Mouse (Mus musculus) thymus, postnatal 14 days (tissue): ENCODE data around the gene Tmem140.
A peak's percentile ranks its signal among the peaks of the same experiment; 100 is the strongest.

ENCODE experiments used
- DNase-seq: peaks from one replicate; pipeline ENCODE4 v3.0.0; 2021

Tmem140 gene

DNA sequence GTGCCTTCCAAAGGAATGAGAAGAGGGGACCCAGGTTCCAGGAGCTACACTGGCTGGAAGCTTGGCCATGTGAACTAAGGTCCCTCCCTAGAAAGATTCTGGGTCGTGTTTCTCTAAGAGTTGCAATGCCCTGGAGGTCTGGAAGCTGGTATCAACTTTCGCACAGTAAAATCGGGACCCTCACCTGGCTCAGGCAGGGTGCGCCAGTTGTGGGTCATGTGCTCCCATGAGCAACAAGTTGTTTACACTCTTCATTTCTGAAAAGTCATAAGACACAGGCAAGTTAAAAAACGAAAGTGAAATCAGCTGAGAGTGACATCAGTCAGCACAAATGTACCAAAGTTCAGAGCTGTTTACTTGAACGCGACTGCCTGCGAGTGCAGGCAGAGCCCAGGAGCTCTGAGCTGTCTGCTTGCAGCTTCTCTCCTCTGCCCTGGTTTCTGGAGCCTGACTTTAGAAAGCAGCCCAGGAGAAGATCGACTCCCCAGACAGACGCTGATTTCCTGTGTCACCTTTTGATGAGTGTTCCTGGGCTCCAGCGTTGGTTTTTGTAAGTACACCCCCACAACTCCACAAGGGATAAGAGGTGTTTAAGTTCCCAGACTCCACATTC, at the start of gene Tmem140:
Tmem140 (plus strand) TSS at position 356 of the 613 bp plus-strand sequence.
- DNase-seq: peak; percentile 69

DNA sequence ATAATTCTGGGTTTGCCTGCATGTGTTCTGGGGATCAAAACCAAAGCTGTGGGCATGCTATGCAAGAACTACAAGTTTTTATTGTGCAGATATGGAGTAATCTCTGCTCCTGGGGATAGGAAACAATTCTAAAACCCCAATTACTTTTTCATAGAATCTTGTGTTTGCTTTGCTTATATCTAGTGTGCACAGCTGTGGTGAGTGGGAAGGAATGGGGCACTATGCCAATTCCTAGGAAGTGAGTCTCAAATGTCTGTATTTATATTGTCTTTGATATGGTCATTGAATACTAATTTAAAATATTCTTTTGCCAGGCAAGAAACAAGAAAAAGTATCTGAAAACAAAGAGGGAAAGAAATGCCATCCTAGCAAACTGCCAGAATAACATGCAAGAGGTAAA, 38.5 kb upstream of the Tmem140 start:
- no peak for DNase-seq

DNA sequence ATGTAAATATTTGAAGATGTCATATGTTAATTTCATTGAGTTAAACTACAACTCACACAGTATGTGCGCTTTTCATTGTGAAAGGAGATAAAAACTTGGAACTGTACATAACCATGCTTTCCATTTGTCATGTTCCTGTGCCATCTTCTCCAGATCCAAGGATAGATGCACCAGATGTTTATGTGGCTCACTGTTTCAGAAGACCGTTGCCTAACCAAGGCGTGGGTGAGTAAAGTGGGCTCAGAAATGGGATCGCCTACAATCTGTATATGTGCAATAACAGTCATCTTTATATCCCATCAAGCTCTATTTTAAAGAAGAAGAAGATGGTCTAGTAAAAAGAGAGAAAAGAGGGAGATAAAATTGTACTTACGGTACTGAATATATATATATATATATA, 30.6 kb upstream of the Tmem140 start:
- no peak for DNase-seq

DNA sequence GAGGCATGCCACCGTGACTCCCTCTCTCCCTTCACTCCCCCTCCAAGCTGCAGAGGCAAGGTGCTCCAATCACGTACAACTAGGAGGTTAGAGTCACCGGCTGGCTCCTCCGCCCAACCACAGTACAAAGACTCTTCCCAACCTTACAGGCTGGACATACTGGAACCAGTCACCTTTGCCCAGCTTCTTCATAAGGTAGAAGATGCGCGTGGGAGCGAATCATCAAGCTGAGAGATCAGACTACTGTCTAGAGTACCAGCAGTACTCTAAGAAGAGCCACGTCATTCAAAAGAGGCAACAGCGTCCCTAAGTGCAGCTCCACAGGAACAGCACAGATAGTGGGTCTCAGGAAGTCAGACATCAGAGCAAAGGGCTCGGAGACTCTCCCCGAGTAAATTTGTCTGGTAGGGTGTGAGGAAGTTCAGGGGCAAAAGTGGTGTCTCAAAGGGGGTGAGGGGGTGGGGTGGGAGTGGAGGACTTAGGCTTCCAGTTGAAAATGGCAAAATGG, 1.3 kb upstream of the Tmem140 start:
- DNase-seq: peak; percentile 49

DNA sequence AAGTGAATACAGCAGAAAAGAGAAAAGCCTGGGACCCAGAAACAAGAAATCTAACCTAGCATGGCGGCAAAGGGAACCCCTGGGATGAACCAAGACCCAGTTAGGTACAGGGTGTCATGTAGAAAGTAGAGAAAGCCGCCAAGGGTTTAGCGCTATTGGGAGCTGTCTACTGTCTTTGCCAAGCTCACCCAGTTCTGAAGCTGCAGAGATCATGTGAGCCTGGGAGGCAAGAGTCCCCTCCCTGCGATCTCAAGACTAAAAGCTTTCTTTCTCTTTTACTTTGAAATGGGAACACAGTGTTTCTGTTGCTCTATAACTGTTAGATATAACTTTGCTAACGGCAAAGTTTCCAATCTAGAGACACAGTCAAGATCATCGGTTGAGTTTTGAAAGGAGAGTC, 565 bp upstream of the Tmem140 start:
- DNase-seq: peak; percentile 70

DNA sequence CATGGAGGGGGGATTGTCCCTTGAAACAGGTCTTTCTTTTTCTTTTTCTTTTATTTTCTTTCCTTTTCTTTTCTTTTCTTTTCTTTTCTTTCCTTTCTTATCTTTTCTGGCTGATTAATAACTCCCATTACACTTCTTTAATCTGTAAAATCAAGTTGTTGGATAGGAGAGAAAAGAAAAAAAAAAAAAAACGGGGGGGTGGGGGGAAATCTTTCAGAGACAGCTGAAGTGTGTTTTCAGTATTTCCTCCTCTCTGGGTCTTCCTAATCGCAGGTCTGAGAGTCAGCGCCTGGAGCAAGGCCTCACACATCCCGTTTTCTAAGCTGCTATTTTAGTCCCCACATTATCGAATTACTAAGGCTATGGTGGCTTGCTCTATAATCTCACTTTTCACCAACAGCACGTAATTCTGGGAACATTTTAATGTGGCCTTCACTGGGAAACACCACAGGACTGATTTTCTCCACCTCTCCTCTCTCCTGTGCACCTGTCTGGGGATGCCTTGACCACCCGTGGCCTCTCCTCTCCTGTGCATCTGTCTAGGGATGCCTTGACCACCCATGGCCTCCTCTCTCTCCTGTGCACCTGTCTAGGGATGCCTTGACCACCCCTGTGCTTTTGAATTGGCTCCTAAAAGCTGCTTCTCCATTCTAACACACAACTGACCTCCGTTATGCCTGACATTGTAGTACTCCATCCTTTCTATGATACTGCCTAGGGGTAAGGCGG, 1.0 kb downstream of the Tmem140 start:
- no peak for DNase-seq

DNA sequence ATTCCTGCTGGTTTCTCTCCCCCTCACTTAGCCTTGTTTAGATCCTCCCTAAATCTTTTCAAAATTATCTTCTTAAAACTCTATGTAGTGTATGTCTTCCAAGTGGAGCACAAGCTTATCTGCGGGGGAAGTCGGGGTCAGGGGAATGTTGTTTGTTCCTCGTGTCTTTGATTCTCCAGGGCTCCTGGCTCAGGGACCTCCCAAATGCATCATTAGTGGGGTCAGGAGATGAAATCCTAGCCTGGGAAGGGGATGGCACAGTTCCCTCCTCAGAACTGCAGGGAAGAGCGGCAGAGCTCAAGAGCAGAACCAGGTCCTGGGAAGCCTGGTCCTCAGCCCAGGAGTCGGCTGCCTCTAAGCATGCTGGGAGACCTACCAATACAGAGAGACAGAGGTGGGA, 2.3 kb downstream of the Tmem140 start:
- no peak for DNase-seq

DNA sequence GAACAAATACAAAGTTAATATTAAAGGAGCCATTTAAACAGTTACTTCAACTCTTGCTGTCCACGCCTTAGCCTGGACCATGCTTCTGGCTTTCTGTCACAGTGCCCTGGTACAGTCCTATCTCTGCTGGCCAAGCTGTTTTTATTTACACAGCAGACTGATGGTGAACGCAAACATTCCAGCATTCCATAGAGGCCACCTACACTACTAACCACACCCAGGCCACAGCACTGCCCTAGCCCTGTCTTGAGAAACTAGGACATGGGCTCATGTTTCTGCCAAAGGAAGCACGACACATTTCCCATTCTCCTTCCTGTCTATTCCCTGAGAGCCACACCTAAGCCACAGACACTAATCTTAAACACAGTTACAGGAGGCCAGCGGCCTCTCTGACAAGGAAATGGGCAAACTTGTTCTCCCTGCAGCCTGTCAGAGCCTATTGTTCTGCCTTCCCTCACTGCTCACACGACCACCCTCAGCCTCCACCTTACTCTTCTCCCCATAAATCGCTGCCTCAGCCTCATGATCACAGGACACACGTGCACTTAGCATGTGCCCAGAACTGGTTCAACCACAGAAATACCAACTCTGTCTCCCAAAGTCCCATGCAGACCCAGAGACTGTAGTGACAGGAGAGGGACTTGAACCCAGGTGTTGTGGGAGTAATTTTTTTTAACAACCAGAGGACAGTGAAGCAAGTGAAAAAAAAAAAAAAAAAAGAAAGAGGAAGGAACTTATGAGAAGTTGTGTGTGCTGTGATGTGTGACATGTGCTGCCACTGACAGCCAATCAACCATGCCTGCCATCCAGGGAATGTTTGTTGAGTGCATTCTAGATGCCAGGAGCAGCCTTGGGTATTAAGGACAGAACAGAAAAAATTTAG, 3.0 kb downstream of the Tmem140 start:
- DNase-seq: no peak

DNA sequence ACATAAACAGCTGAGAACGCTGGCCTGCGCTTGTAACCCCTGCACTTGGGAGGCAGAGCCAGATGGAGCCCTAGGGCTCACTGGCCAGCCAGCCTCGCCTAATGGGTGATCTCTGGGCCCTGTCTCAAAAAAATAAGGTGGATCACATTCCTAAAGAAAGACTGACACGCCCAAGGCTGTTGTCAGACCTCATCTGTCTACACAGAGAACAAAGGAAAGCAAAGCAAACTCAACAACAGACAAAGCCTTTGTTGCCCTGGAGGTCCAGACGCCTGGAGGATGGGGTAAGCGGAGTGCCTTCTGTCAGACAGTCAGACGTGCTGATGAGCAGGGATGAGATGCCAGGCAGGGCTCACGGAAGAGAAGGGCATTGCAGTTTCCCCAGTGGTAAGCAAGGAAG, 3.8 kb downstream of the Tmem140 start:
- DNase-seq: no peak

DNA sequence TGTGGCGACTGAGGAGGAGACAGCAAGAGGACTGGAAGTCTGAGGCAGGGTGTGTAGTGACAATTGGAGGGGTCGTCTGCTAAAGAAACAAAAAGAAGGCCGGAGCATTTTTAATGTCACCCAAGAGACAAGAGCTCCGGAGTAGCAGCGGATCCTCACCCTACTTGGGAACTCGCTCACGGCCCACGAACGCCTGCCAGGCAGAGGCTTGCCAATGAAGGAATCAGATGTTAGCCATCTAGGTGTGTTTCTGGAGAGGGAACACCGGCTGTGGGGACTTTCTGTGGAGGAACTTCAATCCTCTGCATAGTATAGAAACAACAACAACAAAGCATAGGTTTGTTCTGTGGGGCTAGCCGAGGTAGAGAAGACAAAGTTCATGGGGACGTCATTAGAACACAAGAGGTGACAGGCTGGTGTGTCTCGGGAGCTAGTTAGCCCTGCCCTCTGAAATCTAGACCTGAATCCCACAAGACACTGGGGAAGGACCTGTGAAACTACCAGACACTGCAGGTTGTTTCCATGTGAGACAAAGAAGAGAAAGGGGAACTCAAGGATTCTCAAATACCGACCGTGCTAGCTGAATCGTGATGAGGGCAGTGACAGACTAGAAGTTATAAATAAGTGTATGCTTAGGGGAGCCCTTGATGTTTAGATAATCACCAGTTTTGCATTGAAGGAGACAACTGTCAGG, 4.5 kb downstream of the Tmem140 start:
- DNase-seq: no peak

DNA sequence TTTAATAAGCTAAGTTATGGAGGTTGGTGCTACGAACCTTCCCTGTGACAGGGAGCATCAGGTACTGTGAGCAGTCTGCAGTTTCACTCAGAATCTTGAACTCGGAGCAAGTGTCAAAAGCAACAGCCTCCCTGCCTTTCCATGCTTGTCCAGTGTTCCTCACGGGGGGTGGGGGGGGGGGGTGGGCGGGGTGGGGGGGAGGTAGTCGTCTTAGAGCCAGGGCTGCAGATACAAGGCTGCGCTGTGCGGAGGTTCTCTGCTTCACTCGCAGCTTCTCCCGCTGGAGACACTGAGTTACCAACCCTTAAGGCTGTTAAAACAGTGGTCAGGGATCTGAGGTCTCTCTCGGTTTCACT, 5.0 kb downstream of the Tmem140 start:
- no peak for DNase-seq

DNA sequence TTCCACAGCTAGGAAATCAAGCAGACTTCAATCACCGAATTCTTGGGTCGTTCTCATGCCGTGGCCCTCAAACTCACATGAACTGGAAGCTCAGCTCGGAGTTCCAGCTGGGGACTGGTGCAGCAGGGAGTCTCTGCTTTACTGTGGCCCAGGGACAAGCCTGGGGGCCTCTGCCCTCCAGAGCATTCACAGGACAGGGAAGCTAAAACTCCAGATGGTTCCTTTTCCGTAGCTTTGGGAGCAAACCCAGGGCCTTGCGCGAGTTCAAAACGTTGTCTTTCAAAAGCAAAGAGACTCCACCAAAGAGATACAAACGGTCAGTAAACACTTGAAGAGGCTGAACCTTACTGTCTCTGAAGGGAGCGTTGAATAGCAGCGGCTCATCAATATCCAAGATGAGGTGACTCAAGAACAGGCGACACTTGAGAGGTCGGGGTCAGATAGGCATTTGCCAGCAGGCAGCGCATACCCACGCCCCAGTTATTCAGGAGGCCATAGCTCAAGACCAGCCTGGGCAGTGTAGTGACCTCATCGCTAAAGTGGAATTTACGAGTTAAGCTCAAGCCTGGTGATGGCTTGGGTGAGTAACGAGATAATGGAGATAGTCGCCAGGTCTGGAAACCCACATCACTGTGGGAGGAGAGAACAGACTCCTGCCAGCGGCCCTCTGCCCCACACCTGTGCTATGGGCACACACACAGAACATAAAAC, 5.7 kb downstream of the Tmem140 start:
- no peak for DNase-seq

DNA sequence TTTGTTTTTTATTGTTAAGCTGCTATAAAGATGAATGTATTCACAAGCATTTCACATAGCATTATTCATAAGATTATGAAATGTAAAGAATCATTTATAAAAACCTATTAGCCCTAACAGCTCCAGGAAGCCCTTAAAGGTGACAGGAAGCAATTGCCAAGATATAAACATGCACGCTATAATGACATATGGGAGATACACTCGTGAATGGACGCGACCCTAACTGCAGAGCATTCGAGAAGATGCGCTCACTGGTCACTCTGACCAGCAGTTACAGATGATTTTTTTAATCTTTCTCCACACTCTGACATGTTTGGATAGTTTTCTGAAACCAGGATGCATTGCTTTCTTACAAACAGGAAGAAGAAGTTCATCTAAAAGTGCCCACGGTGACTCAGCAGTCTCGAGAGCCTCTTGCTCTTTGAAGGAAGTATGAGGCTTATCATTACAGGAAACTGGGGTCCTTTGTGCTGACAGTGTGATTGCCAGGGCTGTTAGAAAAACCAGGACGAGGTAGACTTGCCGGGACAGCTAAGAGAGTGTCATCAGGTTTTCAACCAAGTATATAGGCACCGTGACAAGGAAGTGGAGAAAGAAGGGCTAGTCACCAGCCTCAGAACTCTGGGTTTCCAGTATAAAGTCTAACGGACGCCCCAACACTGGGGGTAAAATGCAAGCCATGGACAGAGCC, 6.4 kb downstream of the Tmem140 start:
- peak; percentile 72 for DNase-seq

DNA sequence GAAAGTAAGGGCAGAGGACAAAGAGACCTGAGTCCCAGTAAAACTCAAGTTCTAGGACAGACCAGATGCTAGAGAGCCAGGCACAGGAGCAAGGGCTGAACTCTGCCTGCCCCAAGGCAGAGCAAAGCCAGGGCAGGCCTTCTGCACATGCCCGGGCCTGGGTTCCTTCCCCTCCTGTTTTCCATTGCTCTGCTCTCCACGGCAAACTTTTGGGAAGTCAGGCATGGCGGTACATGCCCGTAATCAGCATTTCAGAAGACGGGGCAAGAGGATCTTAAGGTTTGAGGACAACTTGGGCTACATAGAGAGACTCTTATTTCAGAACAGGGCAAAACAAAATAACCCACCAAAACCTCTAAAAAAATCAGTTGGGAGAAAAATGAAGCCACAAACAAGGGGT, 7.2 kb downstream of the Tmem140 start:
- DNase-seq: no peak

DNA sequence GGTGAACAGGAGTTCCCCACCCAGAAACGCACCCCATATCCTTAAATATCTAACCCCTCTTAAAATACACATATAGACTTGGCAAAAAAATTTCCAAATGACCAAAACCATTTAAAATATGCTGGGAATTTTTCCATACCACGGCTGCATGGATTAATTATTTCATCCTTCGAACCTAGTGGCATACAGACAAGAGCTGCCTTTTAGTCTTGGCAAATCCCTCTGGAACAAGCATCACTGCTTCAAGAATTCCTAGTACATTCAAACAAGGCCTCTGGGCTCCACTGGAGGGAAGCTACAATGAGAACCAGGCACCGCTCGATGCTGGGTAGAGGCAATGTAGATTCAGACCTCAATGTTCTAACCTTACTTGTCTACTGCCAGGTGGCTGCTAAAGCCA, 7.8 kb downstream of the Tmem140 start:
- DNase-seq: no peak

DNA sequence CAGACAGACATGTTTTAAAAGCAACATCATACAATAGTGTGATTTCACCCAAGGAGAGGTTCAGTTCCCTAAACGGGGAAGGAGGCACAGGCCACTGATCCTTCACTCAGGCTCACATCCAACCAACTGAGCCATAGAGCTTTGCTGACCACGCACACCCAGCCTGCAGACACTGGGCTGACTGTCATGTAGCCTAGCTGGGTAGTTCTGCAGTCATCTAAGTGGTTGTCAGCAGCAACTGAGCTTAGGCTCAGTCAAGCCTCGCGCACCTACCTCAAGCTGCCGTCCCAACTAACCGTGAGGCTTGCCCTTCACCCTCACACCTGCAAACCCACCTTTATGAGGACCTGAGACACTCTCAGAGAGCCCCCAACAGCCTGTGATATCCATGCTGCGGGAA, 9.0 kb downstream of the Tmem140 start:
- no peak for DNase-seq

DNA sequence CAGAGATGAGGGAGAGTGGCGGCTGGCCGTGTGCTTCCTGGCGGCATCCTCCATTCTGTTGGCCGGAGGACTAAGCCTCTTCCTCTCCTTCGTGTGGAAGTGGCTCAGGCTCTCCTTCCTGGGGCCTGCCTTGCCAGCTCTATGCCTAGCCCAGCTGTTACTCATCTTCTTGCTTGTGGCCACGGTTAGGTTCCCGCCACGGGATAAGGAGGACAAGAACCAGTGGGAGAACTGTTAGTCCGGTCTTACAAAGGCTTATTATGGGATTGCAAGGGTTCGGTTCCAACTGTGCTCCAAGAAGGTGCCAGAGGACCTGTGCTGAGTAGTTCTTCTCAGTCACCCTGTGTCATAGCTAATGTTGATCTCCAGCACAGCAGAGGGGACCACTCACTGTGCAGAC, 9.9 kb downstream of the Tmem140 start:
- no peak for DNase-seq

DNA sequence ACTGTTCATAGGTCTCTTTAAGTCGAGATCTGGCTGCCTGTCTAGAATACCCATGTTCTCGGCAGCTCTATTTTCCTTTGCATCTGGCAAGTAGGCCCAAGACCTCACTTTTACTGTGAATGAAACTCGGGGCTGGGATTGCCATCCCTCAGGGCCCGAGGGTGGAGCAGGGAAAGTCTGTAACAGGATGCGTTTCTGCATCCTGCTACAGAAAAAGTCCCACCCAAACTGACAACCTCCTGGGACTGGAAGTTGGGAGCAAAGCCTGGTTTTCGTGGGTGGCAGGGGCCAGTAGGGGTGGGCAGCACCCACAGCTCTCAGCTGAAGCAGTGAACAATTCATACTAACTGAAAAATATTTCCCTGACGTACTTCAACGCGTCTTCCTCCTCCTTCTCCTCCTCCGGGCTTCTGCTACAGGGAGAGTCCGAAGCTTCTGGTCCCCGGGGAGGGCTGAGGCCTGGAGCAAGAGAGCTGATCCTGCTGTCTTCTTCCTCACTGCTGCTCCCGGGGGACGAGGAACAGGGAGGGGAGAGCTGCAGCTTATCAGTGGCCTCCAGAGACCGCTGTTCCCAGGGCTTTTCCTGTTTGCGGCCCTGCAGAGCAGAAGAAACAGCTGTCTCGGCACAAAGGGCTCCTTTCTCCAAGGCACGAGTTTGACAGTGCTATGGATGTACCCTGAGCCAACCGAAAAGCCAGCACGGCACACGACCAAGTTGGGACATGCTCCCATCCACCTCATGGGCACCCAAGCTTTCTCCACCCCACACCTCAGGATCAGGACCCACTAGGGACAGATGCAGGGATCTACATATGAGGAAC, 11.4 kb downstream of the Tmem140 start:
- DNase-seq: no peak

DNA sequence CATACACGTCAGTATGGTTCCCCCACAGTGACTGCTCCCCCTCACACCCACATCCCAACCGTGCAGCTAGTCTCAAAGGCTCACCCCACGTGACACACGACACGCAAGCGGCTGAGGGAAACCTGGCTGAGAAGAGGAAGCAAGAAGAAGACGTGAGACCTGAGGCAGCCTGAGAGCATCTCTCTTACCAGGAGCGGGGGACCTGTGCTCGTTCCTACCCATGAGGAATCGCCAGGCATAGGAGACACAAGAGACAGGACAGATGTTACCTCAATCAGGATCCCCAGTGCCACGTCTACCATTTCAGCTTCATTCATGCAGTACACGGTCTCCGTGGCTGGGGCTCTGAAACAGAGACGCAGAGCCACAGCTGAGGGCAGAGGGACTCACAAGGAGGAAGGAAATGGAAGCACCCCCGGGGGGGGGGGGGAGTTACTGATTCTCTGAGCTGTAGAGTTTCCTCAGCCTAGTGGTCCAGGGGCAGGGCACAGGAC, 12.4 kb downstream of the Tmem140 start:
- DNase-seq: peak; percentile 88

DNA sequence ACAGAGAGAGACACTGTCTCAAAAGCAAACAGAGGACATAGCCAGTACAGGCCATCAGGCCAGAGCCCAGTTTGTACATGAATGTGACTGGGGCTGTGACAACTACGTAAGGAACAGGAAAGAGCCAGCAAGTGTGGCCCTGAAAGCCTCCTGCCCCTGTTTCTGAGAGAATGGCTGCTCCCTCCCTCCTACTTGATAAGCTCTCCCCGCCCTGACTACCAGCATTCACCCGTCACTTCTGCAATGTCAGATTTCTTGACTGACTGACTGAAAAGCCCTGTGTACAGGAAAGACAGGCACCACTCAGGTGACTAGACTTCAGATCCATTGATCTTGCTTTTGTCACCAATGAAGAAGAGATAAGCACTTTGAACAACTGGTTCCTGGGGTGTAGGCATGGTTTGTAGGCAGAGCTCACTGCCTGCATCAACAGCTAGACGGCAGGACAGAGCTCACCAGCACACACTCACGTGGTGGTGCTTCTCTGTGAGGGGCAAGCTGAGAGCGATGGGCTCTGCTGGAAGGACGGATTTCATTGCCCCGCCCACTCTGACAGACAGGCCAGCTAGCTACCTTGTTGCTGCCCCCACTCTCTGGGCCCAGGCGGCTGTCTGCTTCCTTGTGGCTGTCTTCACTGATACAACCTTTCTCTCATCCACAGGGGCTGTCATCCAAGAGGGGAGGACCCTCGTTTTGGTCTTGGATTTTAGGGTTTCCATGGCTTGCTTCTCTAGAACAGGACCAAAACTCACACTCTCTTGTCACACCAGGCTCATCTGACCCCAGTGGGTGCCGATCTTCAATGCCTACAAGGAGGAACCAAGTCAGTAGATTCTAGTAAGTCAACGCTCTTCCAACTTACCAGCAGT, 13.3 kb downstream of the Tmem140 start:
- peak; percentile 52 for DNase-seq
